Mouse (Mus musculus) kidney, postnatal 36 days (tissue): ENCODE measurements at regions not wholly inside any gene's neighbourhood (a gene's known extent, or its start where the extent isn't known, plus 50 kb on each side); places are given as distances from the start of the nearest gene placed in this dataset.

Experiments
- DNase-seq, 2 experiments: peaks; one replicate each; pipeline ENCODE4 v3.0.0; 2021 to 2022; ENCODE audit warnings: mixed read lengths in 2 of 2

DNA sequence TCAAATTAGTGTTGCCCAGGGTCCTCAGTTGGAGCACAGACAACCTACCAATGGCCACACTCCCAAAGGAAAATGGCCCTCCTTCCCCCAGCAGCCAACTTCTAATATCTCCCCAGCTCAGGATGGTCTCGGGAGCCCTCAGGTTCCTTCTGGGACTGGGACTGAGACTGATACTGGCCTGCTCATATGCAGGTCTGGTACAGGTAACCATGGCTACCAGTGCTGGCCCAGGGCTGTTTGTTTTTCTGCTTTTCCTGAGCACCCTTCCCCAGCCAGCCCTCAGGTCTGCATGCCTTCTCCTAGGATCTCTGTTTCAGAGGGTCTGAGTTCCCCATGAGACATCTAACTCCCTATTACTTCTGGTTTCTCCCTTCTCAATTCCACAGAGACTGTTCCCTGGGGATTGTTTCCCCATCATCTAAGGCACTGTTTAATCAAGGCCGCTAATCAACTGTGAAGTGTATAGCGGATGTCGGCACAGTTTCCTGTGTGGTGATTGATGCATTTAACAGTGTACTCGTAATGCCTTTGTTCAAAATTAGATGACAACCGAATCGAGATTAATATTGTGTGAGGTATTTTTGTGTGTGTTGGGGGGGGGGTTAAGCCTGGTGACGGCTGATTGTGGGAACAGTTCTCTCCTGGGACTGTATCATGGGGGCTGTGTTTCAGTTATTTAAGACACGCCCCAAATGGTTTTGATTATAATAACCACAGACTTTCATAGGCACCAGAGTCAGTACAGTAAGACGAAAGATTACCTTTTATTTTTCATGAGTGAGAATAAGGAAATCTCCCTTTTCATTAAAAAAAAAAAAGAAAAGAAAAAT, 120.8 kb upstream of the Lmcd1 start:
- no peak for DNase-seq

DNA sequence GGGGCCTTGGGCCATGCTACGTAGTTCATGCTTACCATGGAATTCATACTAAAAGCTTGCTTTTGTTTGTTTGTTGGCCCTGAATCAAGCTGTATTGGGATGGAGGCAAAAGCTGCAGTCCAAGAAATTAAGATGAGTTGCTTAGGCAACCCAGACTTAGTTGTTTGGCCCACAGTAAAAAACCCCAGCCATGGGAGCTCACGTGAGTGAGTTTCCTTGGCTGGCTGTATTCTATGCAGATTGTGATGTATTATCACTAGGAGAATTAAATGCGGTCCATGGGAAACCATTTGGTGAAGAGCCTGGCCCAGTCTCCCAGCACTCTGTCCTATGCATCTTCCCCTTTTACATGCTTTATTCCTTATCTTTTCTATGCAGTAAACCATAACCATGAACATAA, 106.1 kb upstream of the Lmcd1 start:
- DNase-seq: no peak

DNA sequence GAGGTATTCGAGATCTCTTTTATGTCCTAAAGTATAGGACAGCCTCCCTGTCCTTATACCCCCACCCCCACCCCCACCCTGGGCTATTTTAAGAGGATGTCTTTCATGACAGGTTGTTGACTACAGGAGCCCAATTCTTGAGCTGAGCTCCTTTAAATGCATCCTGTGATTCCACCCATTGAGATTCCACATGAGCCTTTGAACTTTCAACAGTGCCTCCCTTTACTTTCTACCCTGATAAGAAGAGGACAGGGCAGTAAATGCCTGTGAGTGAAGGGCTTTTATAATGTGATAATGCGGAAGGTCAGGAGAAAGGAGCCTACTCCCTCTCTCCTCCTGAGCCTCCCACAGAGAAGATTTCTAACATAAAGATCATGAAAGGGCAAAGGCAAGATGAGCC, 97.2 kb upstream of the Lmcd1 start:
- DNase-seq: no peak

- no peak for DNase-seq
Observed at GRCm38 (mm10) chr6:112187636-112188035, 85.9 kb upstream of the Lmcd1 start.

GRCm38 (mm10) chr6:112191032-112191431, 82.5 kb upstream of the Lmcd1 start:
- peak; percentile 42 to 79 for DNase-seq

- DNase-seq: peak; percentile 83 to 89
Observed at GRCm38 (mm10) chr6:112197445-112197844, 76.1 kb upstream of the Lmcd1 start.

- DNase-seq: no peak
Observed at GRCm38 (mm10) chr6:112199241-112199640, 74.3 kb upstream of the Lmcd1 start.

DNA sequence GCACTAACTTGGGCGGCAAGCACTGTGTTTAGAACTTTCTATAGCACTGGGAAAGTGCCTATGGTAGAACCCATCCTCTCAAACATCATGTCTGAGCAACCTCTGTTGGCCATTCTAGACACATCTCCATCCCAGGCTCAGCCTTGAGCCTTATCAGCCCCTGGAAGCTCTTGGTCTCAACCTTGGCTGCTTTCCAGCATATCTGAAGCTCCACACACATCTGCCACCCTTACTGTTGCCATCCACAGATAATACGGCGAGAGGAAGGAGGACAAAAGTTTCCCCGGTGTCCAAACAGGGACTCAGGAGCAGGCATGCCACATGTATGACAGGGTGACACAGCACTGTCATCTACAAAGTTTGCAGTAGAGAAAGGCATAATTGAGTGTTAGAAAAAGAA, 71.4 kb upstream of the Lmcd1 start:
- DNase-seq: no peak

GRCm38 (mm10) chr6:112203321-112203720, 70.2 kb upstream of the Lmcd1 start:
- DNase-seq: no peak

DNA sequence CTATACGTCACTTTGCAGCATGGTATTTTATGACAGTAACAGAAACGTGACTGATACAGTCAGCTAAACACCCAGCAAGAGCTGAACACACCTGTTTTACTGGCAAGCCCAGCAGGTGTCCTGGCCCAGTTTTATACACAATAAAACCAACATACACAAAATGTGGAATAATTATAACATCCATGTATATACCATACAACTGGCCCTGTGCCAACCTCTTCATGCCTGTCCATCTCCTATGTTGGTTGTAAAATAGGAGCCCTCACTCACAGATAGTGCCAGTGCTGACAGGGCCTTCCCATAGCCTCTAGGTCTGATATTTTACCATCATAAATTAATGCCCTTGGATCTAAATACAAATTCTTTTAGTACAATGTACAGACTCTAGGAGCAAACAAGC, 68.6 kb upstream of the Lmcd1 start:
- DNase-seq: no peak

GRCm38 (mm10) chr6:112205420-112205995, 68.0 kb upstream of the Lmcd1 start:
- DNase-seq: no peak

DNA sequence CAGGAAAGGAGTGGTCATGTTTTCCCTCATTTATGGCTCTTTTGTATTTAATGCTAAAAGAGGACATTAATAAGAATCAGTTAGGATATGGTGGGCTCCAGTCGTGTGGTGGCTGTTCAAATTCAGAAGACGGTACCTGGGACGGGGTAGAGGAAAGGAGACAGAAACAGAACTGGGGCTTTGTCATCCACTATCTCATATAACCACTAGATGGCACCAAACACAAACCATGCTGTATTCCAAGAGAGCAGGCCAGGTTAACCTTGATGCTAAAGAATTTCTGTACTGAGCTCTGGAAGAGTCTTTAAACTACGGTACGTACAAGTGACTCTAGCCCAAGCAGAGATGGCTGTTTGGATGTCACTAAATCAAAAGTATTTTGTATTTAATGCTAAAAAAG, 66.3 kb upstream of the Lmcd1 start:
- DNase-seq: peak; percentile 34 to 56

DNA sequence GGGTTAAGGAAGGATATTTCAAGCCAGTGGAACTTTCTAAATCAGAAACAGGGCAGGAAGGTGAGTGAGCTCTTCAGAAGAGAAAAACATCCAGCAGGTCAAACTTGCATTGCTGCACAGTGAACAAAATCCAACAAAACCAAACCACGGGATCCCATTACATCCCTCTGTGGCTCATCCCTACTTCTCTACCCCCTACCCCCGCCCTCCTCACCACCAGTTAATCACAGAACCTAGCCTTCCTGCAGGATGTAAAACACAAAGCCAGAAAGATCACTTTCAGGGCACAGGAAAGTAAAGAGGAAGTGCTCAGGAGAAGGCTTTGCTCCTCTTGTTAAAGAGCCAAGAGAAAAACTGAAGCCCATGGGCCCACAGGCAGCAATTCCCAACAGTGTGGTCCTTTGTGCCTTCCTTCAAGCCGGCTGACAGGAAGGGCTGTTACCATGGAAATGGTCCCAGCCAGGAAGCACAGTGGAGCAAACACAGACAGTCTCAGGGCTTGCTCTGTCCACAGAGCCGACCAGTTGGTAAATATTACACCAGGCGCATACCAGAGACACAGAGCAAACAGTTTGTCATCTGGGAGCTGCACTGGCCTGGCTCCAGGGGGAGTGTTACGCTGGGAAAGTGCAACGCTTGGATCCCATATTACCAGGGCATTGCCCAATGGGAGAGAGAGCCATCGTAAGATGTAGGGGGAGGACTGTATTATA, 63.2 kb upstream of the Lmcd1 start:
- peak; percentile 84 to 86 for DNase-seq

DNA sequence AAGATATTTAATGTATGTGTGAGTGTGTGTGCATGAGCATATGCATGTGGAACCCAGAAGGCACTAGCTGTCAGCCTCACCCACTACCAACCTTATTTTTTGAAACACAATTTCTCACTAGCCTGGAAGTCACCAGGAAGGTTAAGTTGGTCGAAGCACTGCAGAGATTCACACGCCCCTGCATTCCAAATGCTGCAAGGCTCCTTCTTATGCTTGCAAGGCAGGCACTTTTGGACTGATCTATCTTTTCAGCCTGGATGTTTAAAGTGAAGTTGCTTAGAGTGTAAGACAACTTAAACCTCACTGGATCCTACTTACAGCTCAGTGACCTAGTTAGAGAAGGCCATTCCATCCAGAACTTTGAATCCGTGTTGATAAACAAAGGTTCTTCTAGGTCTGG, 56.7 kb upstream of the Lmcd1 start:
- no peak for DNase-seq

DNA sequence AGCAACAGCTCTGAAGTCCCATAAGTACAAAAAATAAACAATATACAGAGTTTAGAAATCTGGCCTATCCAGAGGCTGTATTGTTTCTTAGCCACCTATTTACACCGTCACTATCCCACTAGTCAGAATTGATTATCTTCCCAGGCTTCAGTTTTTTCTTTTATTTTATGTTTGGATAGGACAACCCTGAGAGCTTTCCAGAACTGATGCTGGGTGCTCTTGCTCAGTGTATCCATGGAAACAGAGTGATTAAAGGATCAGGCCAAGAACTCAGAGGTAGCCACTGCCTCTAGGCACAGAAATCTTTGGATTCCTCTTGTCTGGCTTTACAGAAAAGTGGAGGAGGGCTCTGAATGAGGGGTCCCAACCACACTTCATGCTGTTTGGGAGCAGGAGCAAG, 55.3 kb upstream of the Lmcd1 start:
- no peak for DNase-seq

DNA sequence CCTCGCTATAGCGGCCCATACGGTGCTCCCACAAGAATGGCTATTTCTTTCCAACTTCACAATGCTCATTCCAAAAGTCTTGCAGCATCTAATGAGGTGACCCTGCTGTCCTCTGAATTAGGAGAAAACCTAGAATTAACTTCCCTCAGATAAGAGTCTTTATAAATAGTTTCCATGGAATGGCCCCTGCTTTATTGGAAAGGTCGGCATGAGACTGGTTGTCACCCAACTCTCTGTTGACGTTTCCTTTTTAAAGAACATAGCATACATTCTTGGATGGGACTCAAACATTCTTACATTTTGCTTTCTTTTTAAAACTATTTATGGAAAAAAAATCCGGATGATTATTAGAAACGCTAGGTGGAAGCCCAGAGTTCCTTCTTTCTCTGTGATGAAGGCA, 53.9 kb upstream of the Lmcd1 start:
- DNase-seq: no peak

GRCm38 (mm10) chr6:112220149-112220548, 53.4 kb upstream of the Lmcd1 start:
- no peak for DNase-seq

DNA sequence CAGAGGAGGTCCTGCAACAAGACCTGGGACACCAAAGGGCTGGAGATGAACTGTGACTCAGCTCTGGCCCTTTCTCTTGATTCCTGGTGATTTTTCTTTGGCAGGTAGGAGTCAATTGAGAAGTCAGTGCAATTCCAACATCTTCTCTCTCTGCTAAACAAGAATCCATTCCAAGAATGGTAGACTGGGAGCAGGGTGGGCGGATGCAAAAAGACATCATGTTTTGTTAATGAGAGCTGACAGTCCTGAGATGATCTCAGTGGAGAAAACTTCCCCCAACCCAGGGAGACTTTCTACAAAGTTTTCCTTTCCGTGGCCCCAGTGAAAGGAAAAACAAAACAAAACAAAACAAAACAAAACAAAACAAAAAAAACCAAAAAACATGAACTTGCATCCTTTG, 52.2 kb upstream of the Lmcd1 start:
- no peak for DNase-seq

- no peak for DNase-seq
Observed at GRCm38 (mm10) chr6:112223325-112223724, 50.2 kb upstream of the Lmcd1 start.
